Mouse (Mus musculus) stomach, adult 2 months (tissue): ENCODE data around the gene Gm9733. TPM values are rescaled to one million over a fixed set of nuclear protein-coding genes. Genes with fewer than 3 reads are reported as not detected.

Experiments used
- polyA plus RNA-seq: library from polyadenylated mRNA; depleted of rRNA; stranded (reverse); fragments of >200 nt; gene quantifications from 2 replicates; pipeline ENCODE4 v1.2.3, GENCODE M21; 2012; rRNA removed

Gm9733 gene
- polyA plus RNA-seq, result not detected in 2 replicates

DNA sequence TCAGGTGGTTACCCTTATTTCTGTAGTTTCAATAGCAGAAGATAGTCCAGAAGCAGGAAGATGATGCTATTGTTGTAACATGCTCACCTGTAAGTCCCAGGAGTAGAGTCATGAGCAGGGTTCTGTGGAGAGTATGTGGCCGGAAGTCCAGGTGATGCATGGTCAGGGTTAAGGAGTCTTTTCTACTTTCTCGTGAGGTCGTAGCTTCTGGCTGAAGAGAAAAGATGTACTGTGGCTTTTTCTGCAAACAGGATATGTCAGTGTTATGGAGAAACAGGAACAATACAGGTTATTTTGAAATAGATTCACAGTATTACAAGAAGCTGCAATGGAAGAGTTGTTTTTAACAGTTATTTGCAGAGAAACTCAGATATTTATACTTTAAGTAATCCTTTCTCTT is at the start of gene Gm9733:
TSS of gene Gm9733 (minus strand) at position 240 of the 400 bp plus-strand sequence.

Other genes starting within 250 kb of the Gm9733 start
- gene Sirpb1a, start 94.2 kb upstream of the Gm9733 start, polyA plus RNA-seq, result not detected in 2 replicates
- not detected in 2 replicates for gene Sirpb1b, start 242.8 kb upstream of the Gm9733 start, polyA plus RNA-seq